Mouse (Mus musculus): ENCODE measurements around the gene OR5BS1P.
A peak's percentile ranks its signal among the peaks of the same experiment; 100 is the strongest.

Gene OR5BS1P

GRCm38 (mm10) chr15:98469596-98469995 is at the start of gene OR5BS1P:
Gene OR5BS1P (plus strand): TSS chr15:98469896.
- DNase-seq = no peak

- DNase-seq = no peak
Observed at GRCm38 (mm10) chr15:98420897-98421296, 48.8 kb upstream of the OR5BS1P start.

- peak; percentile 72 for DNase-seq
Observed at GRCm38 (mm10) chr15:98424326-98424725, 45.4 kb upstream of the OR5BS1P start.

GRCm38 (mm10) chr15:98424753-98425152 is 44.9 kb upstream of the OR5BS1P start:
- peak; percentile 82 for DNase-seq

- peak; percentile 79 for DNase-seq
Observed at GRCm38 (mm10) chr15:98425188-98425587, 44.5 kb upstream of the OR5BS1P start.

- DNase-seq = peak; percentile 46
Observed at GRCm38 (mm10) chr15:98430925-98431324, 38.8 kb upstream of the OR5BS1P start, which contains the start of gene Olfr282. Gene Olfr282 (plus strand): TSS chr15:98431225.

GRCm38 (mm10) chr15:98444561-98444960 is 25.1 kb upstream of the OR5BS1P start:
- DNase-seq = no peak

- DNase-seq = peak; percentile 92
Observed at GRCm38 (mm10) chr15:98448521-98448920, 21.2 kb upstream of the OR5BS1P start.

GRCm38 (mm10) chr15:98452288-98452687 is 17.4 kb upstream of the OR5BS1P start, which contains the start of gene Olfr281:
Gene Olfr281 (plus strand): TSS chr15:98452588.
- no peak for DNase-seq

- peak; percentile 91 for DNase-seq
Observed at GRCm38 (mm10) chr15:98471539-98471938, 1.8 kb downstream of the OR5BS1P start.

- DNase-seq = peak; percentile 90
Observed at GRCm38 (mm10) chr15:98474958-98475357, 5.3 kb downstream of the OR5BS1P start.

- no peak for DNase-seq
Observed at GRCm38 (mm10) chr15:98475382-98475781, 5.7 kb downstream of the OR5BS1P start.

- peak; percentile 91 for DNase-seq
Observed at GRCm38 (mm10) chr15:98476281-98476680, 6.6 kb downstream of the OR5BS1P start.

GRCm38 (mm10) chr15:98479568-98480102 is 9.9 kb downstream of the OR5BS1P start:
- no peak for DNase-seq

GRCm38 (mm10) chr15:98482701-98483100 is 13.0 kb downstream of the OR5BS1P start, which contains the start of gene Lalba:
Gene Lalba (minus strand): TSS chr15:98482721.
- peak; percentile 94 for DNase-seq

GRCm38 (mm10) chr15:98483907-98484886 is 14.5 kb downstream of the OR5BS1P start:
- DNase-seq = peak; percentile 98

- no peak for DNase-seq
Observed at GRCm38 (mm10) chr15:98486433-98487021, 16.8 kb downstream of the OR5BS1P start.

GRCm38 (mm10) chr15:98491332-98491731 is 21.6 kb downstream of the OR5BS1P start:
- peak; percentile 68 for DNase-seq

GRCm38 (mm10) chr15:98492102-98492501 is 22.4 kb downstream of the OR5BS1P start, which contains the start of gene Olfr279:
Gene Olfr279 (plus strand): TSS chr15:98492402.
- peak; percentile 87 for DNase-seq

GRCm38 (mm10) chr15:98497631-98498030 is 27.9 kb downstream of the OR5BS1P start:
- DNase-seq = no peak

- no peak for DNase-seq
Observed at GRCm38 (mm10) chr15:98503317-98503716, 33.6 kb downstream of the OR5BS1P start.

GRCm38 (mm10) chr15:98504514-98504913 is 34.8 kb downstream of the OR5BS1P start:
- DNase-seq = peak; percentile 92

GRCm38 (mm10) chr15:98506253-98506957 is 36.7 kb downstream of the OR5BS1P start:
- peak; percentile 89 for DNase-seq

Measured in heart, adult 11 months (tissue).